Mouse (Mus musculus): ENCODE results near the gene Nlrc3. TPM values are rescaled to one million over a fixed set of nuclear protein-coding genes. Genes with fewer than 3 reads are reported as not detected.

Gene Nlrc3
- polyA plus RNA-seq, 1 experiment from 2014 or later: 18.2 TPM

DNA sequence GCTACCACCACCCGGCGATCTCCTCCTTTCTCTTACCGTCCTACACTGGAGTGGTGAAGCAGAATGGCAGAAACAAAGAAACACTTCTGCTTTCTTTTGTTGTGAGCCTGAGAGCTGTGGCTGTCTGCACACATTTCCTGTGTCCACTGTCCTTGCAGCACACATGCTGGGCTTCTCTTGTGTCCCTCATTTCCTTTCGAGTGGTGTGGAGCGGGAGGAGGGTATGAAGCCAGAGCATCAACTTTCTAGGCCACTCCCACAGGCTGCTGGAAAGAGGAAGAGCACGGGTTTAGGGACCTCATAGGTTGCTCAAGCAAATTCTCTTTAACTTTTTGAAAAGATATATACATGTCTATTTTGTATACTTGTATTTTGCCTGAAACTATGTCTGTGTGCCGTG is 47.3 kb downstream of the Nlrc3 start:
- no peak for DNase-seq (ENCODE audit: low spot score)

DNA sequence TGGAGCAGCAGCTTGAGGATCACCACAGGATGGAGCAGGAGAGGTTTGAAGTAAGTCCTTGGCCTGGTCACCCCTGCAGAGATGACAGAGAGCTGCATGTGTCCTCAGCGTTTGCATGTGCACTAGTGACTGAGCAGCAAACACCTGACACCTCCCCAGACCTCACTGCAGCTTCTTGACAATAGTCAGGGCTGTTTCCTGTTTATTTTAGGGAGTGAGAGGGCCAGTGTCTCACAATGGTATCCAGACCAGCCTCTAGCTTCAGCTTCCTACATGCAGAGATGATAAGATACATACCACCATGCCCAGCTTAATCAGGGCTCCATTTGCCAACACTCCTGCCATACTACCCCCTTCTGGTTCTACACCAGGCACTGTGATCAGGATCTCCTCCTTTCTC is 47.9 kb downstream of the Nlrc3 start:
- DNase-seq (ENCODE audit: low spot score): no peak

DNA sequence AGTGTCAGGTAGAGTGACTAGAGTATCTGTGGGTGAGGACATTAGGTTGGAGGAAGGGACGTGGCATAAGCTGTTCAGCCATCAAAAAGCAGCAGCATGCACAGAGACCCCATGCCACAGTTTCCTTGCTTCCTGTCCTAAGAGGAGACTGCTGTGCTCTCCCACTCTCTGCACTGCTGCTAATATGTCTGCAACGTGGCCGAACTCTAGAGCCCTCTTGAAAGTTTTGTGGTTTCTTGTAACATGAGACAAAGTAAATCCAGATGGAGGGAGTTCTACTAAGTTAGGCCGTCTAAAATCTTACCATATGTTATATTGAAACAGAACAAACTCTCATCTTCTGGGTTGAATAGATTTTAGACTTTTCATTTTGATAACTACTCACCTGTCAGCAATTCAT is 52.5 kb downstream of the Nlrc3 start:
- DNase-seq (ENCODE audit: low spot score): no peak

DNA sequence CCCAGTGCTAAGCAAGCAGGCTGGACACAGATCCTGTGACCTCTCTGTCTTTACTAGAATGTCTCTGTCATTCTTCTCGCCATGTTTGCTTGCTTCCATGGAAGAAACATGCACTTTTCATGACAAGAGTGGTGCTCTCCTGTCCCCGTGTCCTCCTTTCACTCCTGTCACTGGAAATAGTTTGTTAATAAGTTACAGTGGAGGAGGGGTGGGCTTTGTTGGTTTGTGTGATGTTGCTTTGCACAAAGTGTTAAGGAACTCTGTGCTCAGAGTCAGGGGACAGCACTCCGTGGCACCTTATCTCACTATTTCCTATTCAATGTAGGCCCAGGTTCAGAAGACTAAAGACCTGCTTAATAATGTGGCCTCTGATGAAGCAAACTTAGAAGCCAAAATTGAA is 52.9 kb downstream of the Nlrc3 start:
- no peak for DNase-seq (ENCODE audit: low spot score)

DNA sequence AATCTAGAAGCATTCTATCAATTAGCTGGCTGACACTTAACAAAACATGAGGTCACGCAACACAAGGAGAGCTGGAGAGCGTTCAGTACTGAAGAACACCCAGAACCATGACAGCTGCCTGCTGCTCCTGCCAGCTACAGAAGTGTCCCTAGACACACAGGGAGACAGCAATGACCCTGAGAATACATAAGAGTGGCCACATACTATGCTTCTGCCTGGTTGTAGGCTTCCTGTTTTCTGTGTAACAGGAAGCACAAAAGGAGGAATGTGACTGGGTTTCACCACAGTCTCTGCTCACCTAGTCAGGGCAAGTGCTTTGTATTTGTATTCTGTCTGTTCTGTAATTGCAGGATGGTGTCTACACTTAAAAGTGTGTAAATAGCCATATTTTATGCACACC is 55.7 kb downstream of the Nlrc3 start:
- no peak for DNase-seq (ENCODE audit: low spot score)

DNA sequence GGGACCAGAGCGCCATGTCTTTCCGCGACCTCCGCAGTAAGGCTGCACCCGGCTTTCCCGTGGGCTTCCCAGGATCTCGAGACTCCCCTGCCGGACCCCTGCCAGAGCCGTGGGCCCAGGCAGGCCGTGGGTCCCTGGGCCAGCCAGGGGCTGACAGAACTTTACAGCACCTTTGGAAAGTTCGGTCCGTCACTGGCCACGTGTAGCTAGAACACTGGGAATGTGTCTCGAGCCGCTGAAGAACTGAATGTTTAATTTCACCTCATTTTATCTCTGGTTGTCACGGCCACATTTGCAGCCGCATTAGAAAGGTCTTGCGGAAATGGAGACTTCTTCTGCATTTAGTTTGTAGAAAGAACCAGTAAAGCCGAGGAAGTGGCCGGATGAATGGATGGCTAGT is 67.3 kb downstream of the Nlrc3 start:
- no peak for DNase-seq (ENCODE audit: low spot score)

DNA sequence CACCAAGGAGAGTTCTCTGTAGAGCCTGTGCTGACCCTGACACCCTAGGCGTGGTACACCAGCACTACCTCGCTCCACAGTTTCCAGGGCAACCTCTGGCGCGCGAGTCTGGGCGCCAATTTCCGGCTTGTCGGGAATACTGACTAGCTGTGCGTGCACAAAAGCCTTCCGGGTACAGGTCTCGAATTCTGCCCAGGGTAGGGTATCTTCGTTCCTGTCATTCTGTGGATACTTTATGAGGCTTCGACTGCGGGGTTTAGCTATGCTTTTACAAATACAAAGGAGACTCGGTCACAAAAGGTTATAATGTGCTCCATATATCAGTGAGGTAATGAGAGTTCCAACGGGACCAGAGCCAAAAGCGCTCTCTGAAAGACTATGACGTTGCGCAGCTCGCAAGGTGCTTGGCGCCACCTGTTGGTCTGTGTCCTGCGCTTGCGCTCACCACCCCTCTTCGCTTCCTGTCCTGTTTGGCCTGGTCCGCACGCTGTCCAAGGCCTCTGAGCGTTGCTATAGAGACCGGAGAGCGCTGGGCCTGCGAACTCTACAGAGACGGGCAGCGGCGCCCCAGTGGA is 67.8 kb downstream of the Nlrc3 start, which contains the start of the genes 1700037C18Rik and Cluap1:
TSS of gene 1700037C18Rik (minus strand) at position 153 of the 575 bp plus-strand sequence.
TSS of gene Cluap1 (plus strand) at position 265 of the 575 bp plus-strand sequence.
- peak; percentile 89 for DNase-seq (ENCODE audit: low spot score)

DNA sequence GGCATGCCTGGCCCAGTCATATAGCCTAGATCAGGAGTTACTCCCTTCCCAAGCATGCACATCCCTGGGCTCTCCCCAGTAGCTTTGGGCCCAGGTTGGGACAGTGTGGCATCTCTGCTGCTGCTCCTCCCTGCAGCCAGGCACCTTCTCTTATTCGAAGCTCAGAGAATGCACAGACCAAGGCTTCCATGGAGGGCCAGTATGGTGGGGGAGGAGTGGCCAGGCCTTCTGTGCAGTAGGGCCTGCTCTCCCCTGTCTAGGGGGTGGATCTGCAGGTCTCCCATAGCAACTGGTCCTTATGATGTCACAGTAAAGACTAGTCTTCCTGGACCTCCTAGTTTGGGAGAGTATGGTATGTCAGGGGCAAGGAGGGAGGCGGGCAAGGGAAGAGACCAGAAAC is 69.0 kb downstream of the Nlrc3 start:
- no peak for DNase-seq (ENCODE audit: low spot score)

DNA sequence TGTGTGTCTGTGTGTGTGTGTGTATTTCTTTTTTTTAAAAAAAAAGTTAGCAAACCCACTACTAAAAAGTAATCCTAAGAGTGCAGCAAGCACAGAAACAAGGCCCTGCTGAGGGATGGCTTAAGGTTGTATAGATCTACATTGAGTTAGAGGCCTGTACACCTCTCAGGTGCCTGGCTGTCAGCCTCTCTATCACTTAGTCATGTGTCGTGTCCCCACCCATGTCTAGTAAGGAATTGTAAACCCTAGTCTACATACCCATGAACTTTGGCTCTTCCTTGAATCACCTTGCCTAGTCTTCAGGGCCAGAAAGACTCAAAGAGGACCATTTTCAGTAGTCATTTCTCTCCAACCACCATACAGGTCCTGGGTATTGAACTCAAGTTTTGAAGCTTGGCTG is 79.9 kb downstream of the Nlrc3 start:
- DNase-seq (ENCODE audit: low spot score): no peak

DNA sequence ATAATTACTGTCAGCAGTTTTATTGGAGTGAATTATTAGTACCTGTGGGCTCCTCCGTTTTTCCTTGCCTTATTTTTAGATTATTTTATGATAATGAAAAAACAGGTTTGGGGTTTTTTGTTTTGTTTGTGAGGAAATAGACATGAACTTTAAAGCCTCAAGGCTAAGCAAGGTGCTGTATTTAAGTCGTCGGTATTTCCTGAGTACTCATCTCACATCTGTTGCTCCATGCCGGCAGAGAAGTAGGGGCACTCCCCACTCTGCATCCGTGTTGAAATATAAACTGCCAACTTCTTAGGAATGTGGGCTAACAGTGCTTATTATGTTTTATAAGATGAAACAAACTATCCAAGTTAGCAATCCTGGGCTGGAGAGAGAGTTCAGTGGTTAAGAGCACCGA is 80.4 kb downstream of the Nlrc3 start:
- DNase-seq (ENCODE audit: low spot score): no peak

DNA sequence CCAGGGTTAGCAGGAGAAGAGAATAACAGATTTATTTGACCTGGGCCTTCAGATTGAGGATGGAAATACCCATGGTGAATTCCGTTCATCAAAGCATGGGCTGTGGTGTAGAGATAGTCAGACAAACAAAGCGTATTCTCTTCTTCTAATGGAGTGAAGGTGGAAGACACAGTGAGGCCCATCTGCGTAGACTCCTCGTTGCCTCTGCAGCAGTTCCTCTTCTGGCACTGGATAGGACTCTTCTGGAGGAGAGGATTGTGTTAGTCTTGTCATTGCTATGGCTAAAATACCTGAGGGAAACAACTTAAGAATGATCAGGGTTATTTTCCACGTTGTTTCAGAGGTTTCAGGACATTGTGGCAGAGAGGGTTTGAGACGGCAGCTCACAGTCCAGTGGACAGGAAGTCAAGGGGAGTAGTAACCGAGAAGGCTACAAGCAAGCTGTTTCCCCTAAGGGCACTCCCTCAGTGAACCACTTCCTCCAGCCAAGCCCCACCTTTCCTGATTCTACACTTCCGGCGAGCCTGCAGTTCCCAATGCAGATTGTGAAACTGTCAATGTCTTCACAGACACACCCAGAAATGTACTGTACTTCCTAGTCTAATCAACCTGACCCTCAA is 81.1 kb downstream of the Nlrc3 start:
- peak; percentile 25 for DNase-seq (ENCODE audit: low spot score)

Small RNA genes within 50 kb of the gene (microRNA-seq; reads per million reads assigned to microRNA genes)
- not detected for gene Gm23493 (ENCODE audit: borderline number of aligned reads)

Other genes starting within 250 kb of the Nlrc3 start
- 40.9 and 52.0 TPM in 2 replicates for gene Zfp263, start 232.5 kb downstream of the Nlrc3 start, polyA plus RNA-seq (2015; fragmentation: Nextera tagmentation; extraction: Ambion mirVana)
- gene Olfr15, start 145.8 kb downstream of the Nlrc3 start, polyA plus RNA-seq (2015; fragmentation: Nextera tagmentation; extraction: Ambion mirVana): not detected in 2 replicates
- gene Zfp174, start 129.4 kb downstream of the Nlrc3 start, polyA plus RNA-seq (2015; fragmentation: Nextera tagmentation; extraction: Ambion mirVana): 0.45 and 0.47 TPM in 2 replicates
- 45.9 and 48.6 TPM in 2 replicates for gene Naa60, start 104.3 kb downstream of the Nlrc3 start, polyA plus RNA-seq (2015; fragmentation: Nextera tagmentation; extraction: Ambion mirVana)
- gene Zfp597, start 92.1 kb downstream of the Nlrc3 start, polyA plus RNA-seq (2015; fragmentation: Nextera tagmentation; extraction: Ambion mirVana): 5.7 and 7.1 TPM in 2 replicates
- 1.7 and 3.1 TPM in 2 replicates for gene Gm20695, start 92.0 kb downstream of the Nlrc3 start, polyA plus RNA-seq (2015; fragmentation: Nextera tagmentation; extraction: Ambion mirVana)
- 9.1 and 10.0 TPM in 2 replicates for gene 1700037C18Rik, start 67.9 kb downstream of the Nlrc3 start, polyA plus RNA-seq (2015; fragmentation: Nextera tagmentation; extraction: Ambion mirVana)
- 28.9 and 36.6 TPM in 2 replicates for gene Cluap1, start 67.8 kb downstream of the Nlrc3 start, polyA plus RNA-seq (2015; fragmentation: Nextera tagmentation; extraction: Ambion mirVana)
- gene Slx4, start 27.1 kb upstream of the Nlrc3 start, polyA plus RNA-seq (2015; fragmentation: Nextera tagmentation; extraction: Ambion mirVana): 11.1 and 11.7 TPM in 2 replicates
- gene Dnase1, start 60.3 kb upstream of the Nlrc3 start, polyA plus RNA-seq (2015; fragmentation: Nextera tagmentation; extraction: Ambion mirVana): 1.4 and 1.7 TPM in 2 replicates
- gene Trap1, start 101.2 kb upstream of the Nlrc3 start, polyA plus RNA-seq (2015; fragmentation: Nextera tagmentation; extraction: Ambion mirVana): 82.8 and 94.5 TPM in 2 replicates
- 27.9 and 41.8 TPM in 2 replicates for gene Crebbp, start 237.4 kb upstream of the Nlrc3 start, polyA plus RNA-seq (2015; fragmentation: Nextera tagmentation; extraction: Ambion mirVana)

Measured in thymus, postnatal 0 days (tissue).